Mouse (Mus musculus): ENCODE data around the gene Dram1.

The Dram1 gene

GRCm38 (mm10) chr10:88351411-88352103 lies 27.3 kb downstream of the Dram1 start:
- DNase-seq (ENCODE audit: low read depth, low spot score) = no peak

- no peak for DNase-seq (ENCODE audit: low read depth, low spot score)
Observed at GRCm38 (mm10) chr10:88350687-88351086, 28.2 kb downstream of the Dram1 start.

GRCm38 (mm10) chr10:88349800-88350199 lies 29.1 kb downstream of the Dram1 start:
- DNase-seq (ENCODE audit: low read depth, low spot score) = no peak

DNA sequence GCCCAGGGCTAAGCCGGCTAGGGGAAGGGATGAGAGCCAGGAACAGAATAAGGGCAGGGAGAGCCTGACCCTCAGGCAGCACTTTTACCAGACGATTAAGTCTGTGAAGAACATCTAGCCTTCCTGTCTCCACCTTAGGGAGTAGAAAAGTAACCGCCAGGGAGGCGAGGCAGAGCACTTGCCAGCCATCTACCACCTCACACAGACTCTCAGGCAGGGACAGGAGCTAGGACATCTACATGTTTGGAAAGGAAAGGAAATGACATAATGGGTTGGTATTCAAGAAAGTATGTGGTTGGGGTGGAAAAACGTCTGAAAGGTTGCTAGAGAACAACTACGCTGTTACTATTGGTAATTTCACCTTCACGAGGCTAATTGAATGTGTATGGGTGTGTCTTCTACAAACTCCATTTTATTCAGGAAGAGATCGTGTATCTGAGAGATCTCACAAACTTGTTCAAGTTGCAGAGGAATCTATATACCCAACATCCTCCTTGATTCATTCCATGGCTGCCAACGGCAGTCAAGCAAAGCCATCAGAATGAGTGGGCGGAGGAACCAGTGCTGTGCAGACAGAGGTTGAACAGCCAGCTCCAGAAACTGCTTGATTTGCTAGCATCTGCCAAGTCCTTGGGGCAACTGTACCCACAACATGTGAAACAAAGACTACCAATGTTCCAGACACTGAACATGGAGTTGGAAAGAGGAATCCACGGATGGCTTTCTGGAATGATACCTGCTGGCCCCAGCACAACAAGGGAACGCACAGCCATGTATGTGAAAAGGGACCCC lies 32.2 kb downstream of the Dram1 start:
- no peak for DNase-seq (ENCODE audit: low read depth, low spot score)

- no peak for DNase-seq (ENCODE audit: low read depth, low spot score)
Observed at GRCm38 (mm10) chr10:88345899-88346401, 32.9 kb downstream of the Dram1 start.

- no peak for DNase-seq (ENCODE audit: low read depth, low spot score)
Observed at GRCm38 (mm10) chr10:88341368-88341767, 37.5 kb downstream of the Dram1 start.

GRCm38 (mm10) chr10:88340660-88341059 lies 38.2 kb downstream of the Dram1 start:
- DNase-seq (ENCODE audit: low read depth, low spot score) = no peak

DNA sequence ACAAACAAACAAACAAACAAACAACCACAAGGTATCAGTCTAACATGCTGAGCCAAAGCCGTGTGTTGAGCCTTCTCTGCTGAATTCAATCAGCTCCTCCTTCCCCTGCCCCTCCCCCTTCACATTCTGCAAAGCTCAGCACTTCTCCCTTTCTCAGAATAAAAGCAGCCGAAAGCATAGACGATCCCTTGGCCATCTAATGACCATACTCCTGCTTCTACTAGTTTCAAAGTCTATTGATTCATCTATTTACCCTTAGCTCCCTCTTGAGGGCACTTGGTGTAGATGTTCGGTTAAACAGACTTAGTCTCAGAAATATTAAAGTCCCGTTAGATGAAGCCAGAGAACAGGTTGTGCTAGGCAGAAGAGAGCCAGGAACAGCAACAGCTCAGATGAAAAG lies 48.2 kb downstream of the Dram1 start:
- no peak for DNase-seq (ENCODE audit: low read depth, low spot score)

DNA sequence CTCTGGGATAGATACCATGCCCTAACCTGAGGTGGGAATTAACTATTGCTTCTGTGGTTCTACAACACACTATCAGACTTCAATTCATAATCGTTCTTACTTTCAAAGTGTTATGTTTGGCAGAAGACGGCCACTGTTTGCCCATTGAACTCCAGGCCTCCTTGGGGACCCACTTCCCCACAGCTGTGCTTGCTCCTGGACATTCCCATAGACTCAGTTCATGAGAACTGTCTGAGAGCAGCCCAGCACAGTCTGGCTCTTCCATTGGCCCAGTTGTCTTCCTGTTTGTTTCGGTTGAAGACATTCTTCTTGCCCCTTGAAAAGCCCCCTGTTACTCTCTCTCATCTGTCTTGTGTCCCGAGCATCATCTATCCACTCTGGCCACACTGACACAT lies 50.8 kb downstream of the Dram1 start:
- DNase-seq (ENCODE audit: low read depth, low spot score) = no peak

- peak; percentile 27 for DNase-seq (ENCODE audit: low read depth, low spot score)
Observed at GRCm38 (mm10) chr10:88327160-88328055, 51.5 kb downstream of the Dram1 start.

- DNase-seq (ENCODE audit: low read depth, low spot score) = no peak
Observed at GRCm38 (mm10) chr10:88321739-88322138, 57.1 kb downstream of the Dram1 start.

GRCm38 (mm10) chr10:88320714-88321416 lies 58.0 kb downstream of the Dram1 start:
- no peak for DNase-seq (ENCODE audit: low read depth, low spot score)

DNA sequence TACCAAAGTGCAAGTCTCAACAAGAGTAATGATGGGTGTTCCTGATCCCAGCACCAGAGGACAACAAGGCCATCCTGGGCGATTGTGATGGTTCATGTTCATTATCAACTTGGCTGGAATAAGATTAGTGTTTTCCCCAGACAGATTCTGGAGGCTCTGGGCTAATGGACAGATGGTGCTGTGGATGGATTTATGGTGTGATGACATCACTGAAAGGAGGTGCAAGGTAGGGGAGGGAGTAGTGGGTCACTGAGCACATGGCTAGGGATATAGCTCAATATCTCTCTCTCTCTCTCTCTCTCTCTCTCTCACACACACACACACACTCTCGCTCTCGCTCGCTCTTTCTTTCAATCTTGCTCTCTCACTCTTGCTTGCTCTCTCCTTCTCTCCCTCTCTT lies 60.7 kb downstream of the Dram1 start:
- DNase-seq (ENCODE audit: low read depth, low spot score) = no peak

DNA sequence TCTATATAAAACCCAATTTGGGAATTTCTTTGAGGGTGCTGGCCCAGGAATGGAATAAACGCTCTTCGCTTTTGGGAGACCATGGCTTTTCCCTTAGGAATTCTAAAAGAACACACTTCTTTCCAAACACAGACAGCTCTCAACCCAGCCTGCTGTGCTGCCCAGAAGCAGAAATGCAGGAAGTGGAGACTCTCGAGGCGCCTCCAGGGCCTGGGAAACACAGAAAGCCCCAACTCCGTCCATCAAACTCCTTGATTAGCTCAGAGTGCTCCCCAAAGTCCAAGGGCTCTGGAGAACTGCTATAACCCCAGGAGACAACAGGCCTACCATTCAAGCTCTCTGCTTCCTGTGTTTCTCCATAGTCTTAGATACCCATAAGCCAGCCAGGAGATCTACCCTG lies 61.7 kb downstream of the Dram1 start:
- DNase-seq (ENCODE audit: low read depth, low spot score) = no peak

- DNase-seq (ENCODE audit: low read depth, low spot score) = no peak
Observed at GRCm38 (mm10) chr10:88314841-88315240, 64.0 kb downstream of the Dram1 start.

- DNase-seq (ENCODE audit: low read depth, low spot score) = no peak
Observed at GRCm38 (mm10) chr10:88309851-88310250, 69.0 kb downstream of the Dram1 start.

DNA sequence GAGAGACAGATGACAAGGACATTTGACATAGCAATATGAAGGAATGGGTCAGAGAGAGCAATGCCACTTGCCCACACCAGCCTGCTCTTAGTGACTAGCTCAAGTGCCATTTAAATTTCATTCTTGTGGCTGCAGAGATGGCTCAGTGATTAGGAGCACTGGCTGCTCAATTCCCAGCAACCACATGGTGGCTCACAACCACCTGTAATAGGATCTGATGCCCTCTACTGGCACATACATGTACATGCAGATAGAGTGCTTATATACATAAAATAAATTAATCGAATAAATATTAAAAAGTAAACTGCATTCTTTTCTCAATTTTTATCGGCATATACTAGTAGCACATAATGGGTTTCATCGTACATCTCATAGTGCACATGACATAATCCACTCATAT lies 72.6 kb downstream of the Dram1 start:
- no peak for DNase-seq (ENCODE audit: low read depth, low spot score)

DNA sequence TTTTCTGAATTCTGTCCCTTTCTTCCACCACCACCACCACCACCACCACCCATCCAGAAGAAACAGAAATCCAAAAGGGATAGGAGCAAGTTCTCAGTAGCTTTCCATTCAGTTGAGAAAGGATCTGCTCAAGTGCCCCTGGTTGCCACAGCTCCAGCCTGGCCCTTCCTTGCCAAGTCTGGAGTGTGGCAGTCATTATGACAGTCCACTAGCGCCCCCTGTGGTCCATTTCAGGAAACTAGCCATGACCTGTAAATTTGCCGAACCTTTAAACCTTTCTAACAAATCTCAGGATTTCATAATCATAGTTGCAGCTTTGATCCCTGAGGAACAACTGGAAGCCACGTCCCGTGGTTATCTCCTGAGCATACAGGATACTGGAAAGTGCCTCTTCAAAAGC lies 74.6 kb downstream of the Dram1 start:
- DNase-seq (ENCODE audit: low read depth, low spot score) = peak; percentile 2

DNA sequence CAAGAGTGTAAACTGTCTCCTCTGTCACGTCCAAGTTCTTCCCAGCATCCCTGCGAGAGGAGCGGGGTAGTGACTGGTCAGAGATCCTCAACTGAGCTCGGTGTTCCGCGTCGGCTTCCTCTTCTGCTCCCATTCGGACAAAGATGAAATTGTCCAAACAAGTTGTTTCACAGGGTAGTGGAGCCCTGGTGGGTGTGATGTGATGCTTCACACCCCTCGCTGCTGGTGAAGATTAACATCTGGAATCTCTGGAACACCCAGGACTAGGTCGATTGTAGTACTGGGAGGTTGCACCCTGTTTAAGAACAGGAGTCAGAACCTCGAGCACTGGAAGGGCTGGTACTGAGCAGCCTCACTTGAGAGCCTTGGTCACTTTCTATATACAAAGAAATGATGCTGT lies 75.8 kb downstream of the Dram1 start:
- DNase-seq (ENCODE audit: low read depth, low spot score) = no peak

GRCm38 (mm10) chr10:88301802-88302470 lies 76.9 kb downstream of the Dram1 start:
- DNase-seq (ENCODE audit: low read depth, low spot score) = no peak

GRCm38 (mm10) chr10:88296991-88297390 lies 81.9 kb downstream of the Dram1 start:
- DNase-seq (ENCODE audit: low read depth, low spot score) = no peak
